Mouse (Mus musculus) limb, embryonic 14.5 days (tissue): ENCODE data around the gene Mlycd. TPM values are rescaled to one million over a fixed set of nuclear protein-coding genes. Genes with fewer than 3 reads are reported as not detected.
A peak's percentile ranks its signal among the peaks of the same experiment; 100 is the strongest.

Source experiments
- ATAC-seq: fragments of 200-750 bp; cut with Nextera tagmentation; 2 replicates; pipeline ENCODE4 v1.8.0; 2017; ENCODE audit warnings: low read depth, moderate number of reproducible peaks, moderate TSS enrichment; ENCODE audit not compliant: low FRiP score
- DNase-seq: peaks from one replicate; pipeline ENCODE4 v3.0.0-alpha.2; 2015; ENCODE audit warnings: low spot score
- H3K27ac ChIP-seq: fragments of 300-500 bp; sonication (generic); replicated peaks from 2 replicates; pipeline ENCODE4 v1.5.1; 2014; ENCODE audit warnings: low read depth, mild to moderate bottlenecking, low read length, moderate library complexity, mixed read lengths
- H3K27me3 ChIP-seq: fragments of 300-500 bp; sonication (generic); 2 replicates; pipeline ENCODE4 v1.6.1; 2014; ENCODE audit warnings: low read length, mixed read lengths; ENCODE audit not compliant: control insufficient read depth, insufficient read depth
- H3K36me3 ChIP-seq: fragments of 300-500 bp; sonication (generic); 2 replicates; pipeline ENCODE4 v1.6.1; 2014; ENCODE audit warnings: mild to moderate bottlenecking, low read length, moderate library complexity, mixed read lengths; ENCODE audit not compliant: control insufficient read depth, insufficient read depth
- H3K4me1 ChIP-seq: fragments of 300-500 bp; sonication (generic); 2 replicates; pipeline ENCODE4 v1.6.1; 2014; ENCODE audit warnings: antibody characterized with exemption, low read length, mixed read lengths; ENCODE audit not compliant: control insufficient read depth, insufficient read depth
- H3K4me2 ChIP-seq: fragments of 300-500 bp; sonication (generic); replicated peaks from 2 replicates; pipeline ENCODE4 v1.6.1; 2014; ENCODE audit warnings: low read depth, mild to moderate bottlenecking, low read length, moderate library complexity; ENCODE audit not compliant: severe bottlenecking
- H3K4me3 ChIP-seq: fragments of 300-500 bp; sonication (generic); replicated peaks from 2 replicates; pipeline ENCODE4 v1.5.1; 2014; ENCODE audit warnings: low read length
- H3K9ac ChIP-seq: fragments of 300-500 bp; sonication (generic); 2 replicates; pipeline ENCODE4 v1.6.1; 2014; ENCODE audit warnings: mild to moderate bottlenecking, low read depth, low read length, moderate library complexity; ENCODE audit not compliant: severe bottlenecking
- H3K9me3 ChIP-seq: fragments of 300-500 bp; sonication (generic); 2 replicates; pipeline ENCODE4 v1.6.1; 2016; ENCODE audit warnings: low read length; ENCODE audit not compliant: control insufficient read depth
- POLR2A ChIP-seq: fragments of 200-500 bp; IDR thresholded peaks from 2 replicates; pipeline ENCODE4 v1.8.0; 2012; ENCODE audit warnings: inconsistent platforms, mild to moderate bottlenecking, moderate library complexity, borderline replicate concordance; ENCODE audit not compliant: insufficient read depth, insufficient read length; ENCODE audit errors: extremely low read depth
- WGBS: fragments of 180-500 bp; shearing (Covaris S2); extraction: QIAGEN DNeasy Blood & Tissue Kit; methylation state at CpG from one replicate; pipeline ENCODE4 v1.1.7; 2014; 5-methylcytosine and 5-hydroxymethylcytosine counted together
- polyA plus RNA-seq, 2 experiments: library from polyadenylated mRNA; depleted of rRNA in 1 of 2; stranded (reverse) in 1 of 2; unstranded in 1 of 2; fragments of >200 nt; fragmentation: Nextera tagmentation in 1 of 2; extraction: Ambion mirVana in 1 of 2; gene quantifications; 2 replicates each; pipeline versions ENCODE4 v1.2.1 to v1.2.3; 2012 to 2014

Gene Mlycd
- polyA plus RNA-seq, 2 experiments, result 13.6 to 19.1 TPM

- DNase-seq (no peak), ATAC-seq (no peak)
- Histone ChIP-seq H3K4me3 (no peak overlapping the region), H3K27ac (0 out of 2 replicates have a peak overlapping the region, but pooled peaks have one; percentile 5), H3K4me1 (peaks cover 8% of the 10 kb centered on the region; the same call in 1 of the 2 replicates), H3K9ac (no peak overlapping the region), H3K27me3 (no peaks in the 10 kb centered on the region), H3K9me3 (no peaks in the 10 kb centered on the region), H3K4me2 (no peak overlapping the region), H3K36me3 (no peaks in the 10 kb centered on the region)
- WGBS, result 72% methylated on average over 10 of the region's 10 CpGs
- no peak for TF ChIP-seq POLR2A
These were observed 29.6 kb downstream of the Mlycd start for GRCm38 (mm10) chr8:119424199-119424733.

GRCm38 (mm10) chr8:119424740-119425139 lies 30.1 kb downstream of the Mlycd start:
- H3K4me2 ChIP-seq, result no peak overlapping the region
- TF ChIP-seq POLR2A, result no peak
- H3K36me3 ChIP-seq, result no peaks in the 10 kb centered on the region
- 0 out of 2 replicates have a peak overlapping the region, but pooled peaks have one; percentile 5 for H3K27ac ChIP-seq
- no peak for DNase-seq
- no peaks in the 10 kb centered on the region for H3K27me3 ChIP-seq
- no peaks in the 10 kb centered on the region for H3K9me3 ChIP-seq
- WGBS, result 77% methylated on average over 10 of the region's 10 CpGs
- no peak overlapping the region for H3K9ac ChIP-seq
- peaks cover 10% of the 10 kb centered on the region; the same call in 1 of the 2 replicates for H3K4me1 ChIP-seq
- no peak overlapping the region for H3K4me3 ChIP-seq
- ATAC-seq, result no peak

- no peaks in the 10 kb centered on the region for H3K36me3 ChIP-seq
- 84% methylated on average over 10 of the region's 10 CpGs for WGBS
- no peak for DNase-seq
- no peaks in the 10 kb centered on the region for H3K27me3 ChIP-seq
- H3K9me3 ChIP-seq, result no peaks in the 10 kb centered on the region
- no peak for TF ChIP-seq POLR2A
- no peak overlapping the region for H3K4me3 ChIP-seq
- peaks cover 10% of the 10 kb centered on the region; the same call in 1 of the 2 replicates for H3K4me1 ChIP-seq
- no peak overlapping the region for H3K4me2 ChIP-seq
- H3K27ac ChIP-seq, result no peak overlapping the region
- no peak for ATAC-seq
- no peak overlapping the region for H3K9ac ChIP-seq
These were observed 30.9 kb downstream of the Mlycd start for GRCm38 (mm10) chr8:119425533-119425932.

GRCm38 (mm10) chr8:119426069-119426735 lies 31.5 kb downstream of the Mlycd start:
- Histone ChIP-seq H3K27ac (no peak overlapping the region), H3K27me3 (no peaks in the 10 kb centered on the region), H3K9me3 (no peaks in the 10 kb centered on the region), H3K36me3 (no peaks in the 10 kb centered on the region), H3K4me2 (no peak overlapping the region), H3K4me1 (peaks cover 10% of the 10 kb centered on the region; the same call in 1 of the 2 replicates), H3K9ac (no peak overlapping the region), H3K4me3 (no peak overlapping the region)
- 88% methylated on average over 6 of the region's 6 CpGs for WGBS
- no peak for TF ChIP-seq POLR2A
- ATAC-seq (no peak), DNase-seq (no peak)

GRCm38 (mm10) chr8:119427634-119428349 lies 33.1 kb downstream of the Mlycd start:
- no peak for DNase-seq
- WGBS, result 67% methylated on average over 12 of the region's 12 CpGs

More at GRCm38 (mm10) chr8:119427634-119428349, 33.1 kb downstream of the Mlycd start:
- Histone ChIP-seq H3K9ac (no peak overlapping the region), H3K4me1 (0 out of 2 replicates have a peak, but pooled peaks cover 10% of the 10 kb centered on the region), H3K36me3 (no peaks in the 10 kb centered on the region), H3K4me3 (no peak overlapping the region), H3K27ac (no peak overlapping the region), H3K9me3 (no peaks in the 10 kb centered on the region), H3K4me2 (no peak overlapping the region), H3K27me3 (no peaks in the 10 kb centered on the region)
- TF ChIP-seq POLR2A, result no peak
- no peak for ATAC-seq
